Mouse (Mus musculus) ES-Bruce4 (cell line): ENCODE measurements at regions not wholly inside any gene's neighbourhood (a gene's known extent, or its start where the extent isn't known, plus 50 kb on each side); places are given as distances from the start of the nearest gene placed in this dataset.

ENCODE experiments used
- CTCF ChIP-seq: IDR thresholded peaks from one replicate; pipeline ENCODE4 v1.8.1; 2011; ENCODE audit warnings: low read depth, low read length
- POLR2A ChIP-seq: IDR thresholded peaks from one replicate; pipeline ENCODE4 v1.8.1; 2011; ENCODE audit warnings: low read length; ENCODE audit not compliant: insufficient read depth

GRCm38 (mm10) chr5:129260689-129261088 lies 164.1 kb downstream of the Adgrd1 start:
- TF ChIP-seq CTCF (no peak), POLR2A (no peak)
